Mouse (Mus musculus) adrenal gland, postnatal 25 days (tissue): Measurements from ENCODE around the gene 1700025F22Rik. TPM values are rescaled to one million over a fixed set of nuclear protein-coding genes. Genes with fewer than 3 reads are reported as not detected.
"Not testable (repeated sequence)": the region's sequence is repeated elsewhere in the genome, so short reads cannot be mapped to it uniquely, and the experiment has no call there.

Source experiments
- DNase-seq: peaks from one replicate; pipeline ENCODE4 v3.0.0; 2021; ENCODE audit warnings: mixed read lengths
- long read RNA-seq: library from polyadenylated mRNA; stranded (forward); transcript quantifications from one replicate; pipeline ENCODE4 v2.0.0, GENCODE M21; 2021
- total RNA-seq: library from RNA; stranded (reverse); gene quantifications from 2 replicates; pipeline ENCODE4 v1.2.3, GENCODE M21; 2021

1700025F22Rik gene
- total RNA-seq: not detected in 2 replicates
- long read RNA-seq: 0 reads

- peak; percentile 7 for DNase-seq
Observed at GRCm38 (mm10) chr19:11165172-11165571, at the start of gene 1700025F22Rik. 1700025F22Rik (minus strand) TSS chr19:11165320.

GRCm38 (mm10) chr19:11196546-11196945 is 31.4 kb upstream of the 1700025F22Rik start, which contains the start of gene Ms4a13:
Ms4a13 (minus strand) TSS chr19:11196737.
- DNase-seq: no peak

GRCm38 (mm10) chr19:11192552-11192951 is 27.4 kb upstream of the 1700025F22Rik start:
- no peak for DNase-seq

GRCm38 (mm10) chr19:11184121-11184520 is 19.0 kb upstream of the 1700025F22Rik start:
- DNase-seq: peak; percentile 6

- no peak for DNase-seq
Observed at GRCm38 (mm10) chr19:11177464-11177863, 12.3 kb upstream of the 1700025F22Rik start.

- DNase-seq: not testable (repeated sequence)
Observed at GRCm38 (mm10) chr19:11157890-11158289, 7.2 kb downstream of the 1700025F22Rik start.

GRCm38 (mm10) chr19:11135336-11135735 is 29.8 kb downstream of the 1700025F22Rik start:
- DNase-seq: no peak

- no peak for DNase-seq
Observed at GRCm38 (mm10) chr19:11134852-11135251, 30.3 kb downstream of the 1700025F22Rik start.

- DNase-seq: not testable (repeated sequence)
Observed at GRCm38 (mm10) chr19:11130776-11131175, 34.3 kb downstream of the 1700025F22Rik start, which contains the start of gene 1700017D01Rik. 1700017D01Rik (minus strand) TSS chr19:11130876.

- DNase-seq: no peak
Observed at GRCm38 (mm10) chr19:11129702-11130101, 35.4 kb downstream of the 1700025F22Rik start.

- DNase-seq: peak; percentile 2
Observed at GRCm38 (mm10) chr19:11121016-11121420, 44.1 kb downstream of the 1700025F22Rik start.

- DNase-seq: no peak
Observed at GRCm38 (mm10) chr19:11119338-11119737, 45.8 kb downstream of the 1700025F22Rik start.

- no peak for DNase-seq
Observed at GRCm38 (mm10) chr19:11107746-11108145, 57.4 kb downstream of the 1700025F22Rik start.

GRCm38 (mm10) chr19:11101880-11102279 is 63.2 kb downstream of the 1700025F22Rik start:
- no peak for DNase-seq

- DNase-seq: no peak
Observed at GRCm38 (mm10) chr19:11098401-11098800, 66.7 kb downstream of the 1700025F22Rik start.

- DNase-seq: peak; percentile 1
Observed at GRCm38 (mm10) chr19:11092131-11092530, 73.0 kb downstream of the 1700025F22Rik start.

Other genes starting within 250 kb of the 1700025F22Rik start
- not detected in 2 replicates for gene Zp1, start 244.7 kb downstream of the 1700025F22Rik start, total RNA-seq
- 0.12 and 0.48 TPM in 2 replicates for gene Ptgdr2, start 228.2 kb downstream of the 1700025F22Rik start, total RNA-seq
- 14.5 and 16.7 TPM in 2 replicates for gene Ccdc86, start 216.1 kb downstream of the 1700025F22Rik start, total RNA-seq
- gene Ms4a10, start 190.7 kb downstream of the 1700025F22Rik start, total RNA-seq: 30.9 and 39.3 TPM in 2 replicates
- not detected in 2 replicates for gene Ms4a15, start 172.1 kb downstream of the 1700025F22Rik start, total RNA-seq
- gene Ms4a18, start 147.3 kb downstream of the 1700025F22Rik start, total RNA-seq: not detected in 2 replicates
- 0.90 and 0.94 TPM in 2 replicates for gene Ms4a8a, start 84.2 kb downstream of the 1700025F22Rik start, total RNA-seq
- not detected in 2 replicates for gene 1700017D01Rik, start 34.4 kb downstream of the 1700025F22Rik start, total RNA-seq
- gene Ms4a13, start 31.4 kb upstream of the 1700025F22Rik start, total RNA-seq: not detected in 2 replicates
- gene Ms4a12, start 67.1 kb upstream of the 1700025F22Rik start, total RNA-seq: not detected in 2 replicates
- gene Ms4a1, start 100.9 kb upstream of the 1700025F22Rik start, total RNA-seq: 0.33 TPM in 1 of 2 replicates, not detected in the other
- not detected in 2 replicates for gene Ms4a5, start 118.6 kb upstream of the 1700025F22Rik start, total RNA-seq
- 0.24 TPM in 1 of 2 replicates, not detected in the other for gene Ms4a14, start 149.1 kb upstream of the 1700025F22Rik start, total RNA-seq
- gene Ms4a7, start 170.8 kb upstream of the 1700025F22Rik start, total RNA-seq: 1.4 TPM in 1 of 2 replicates, not detected in the other
- 3.4 and 3.6 TPM in 2 replicates for gene Ms4a4a, start 210.2 kb upstream of the 1700025F22Rik start, total RNA-seq
- 1.2 TPM in 1 of 2 replicates, not detected in the other for gene Ms4a4c, start 239.4 kb upstream of the 1700025F22Rik start, total RNA-seq